Mouse (Mus musculus): ENCODE measurements around the gene Prkaa2. TPM values are rescaled to one million over a fixed set of nuclear protein-coding genes. Genes with fewer than 3 reads are reported as not detected.
"Not testable (repeated sequence)": the region's sequence is repeated elsewhere in the genome, so short reads cannot be mapped to it uniquely, and the experiment has no call there.

Gene Prkaa2
- polyA plus RNA-seq, 1 experiment, result 0.20 TPM

GRCm38 (mm10) chr4:105007360-105008018, 102.2 kb downstream of the Prkaa2 start:
- Histone ChIP-seq H3ac (ENCODE audit: control insufficient read depth, insufficient read length, low read depth) (no peak overlapping the region), H3K79me2 (ENCODE audit: control insufficient read depth, insufficient read depth) (no peaks in the 10 kb centered on the region), H3K27me3 (ENCODE audit: control insufficient read depth, insufficient read depth, insufficient read length) (no peaks in the 10 kb centered on the region), H3K79me3 (ENCODE audit: low read depth) (no peaks in the 10 kb centered on the region), H3K36me3 (ENCODE audit: control insufficient read depth, insufficient read depth) (no peaks in the 10 kb centered on the region), H3K4me3 (ENCODE audit: insufficient read depth, poor library complexity, severe bottlenecking) (no peak overlapping the region)
- TF ChIP-seq USF1 (IDR thresholded peaks at IDR 0.05; ENCODE audit: low read depth) (no peak), MYOD1 (IDR thresholded peaks at IDR 0.05; ENCODE audit: control insufficient read depth, insufficient read length, low read depth) (no peak), MAX (IDR thresholded peaks at IDR 0.05) (no peak), CTCF (IDR thresholded peaks at IDR 0.05; ENCODE audit: control insufficient read depth, insufficient read depth, insufficient read length) (no peak), MYOG (IDR thresholded peaks at IDR 0.05; ENCODE audit: control insufficient read depth, extremely low read depth, insufficient read length) (no peak), CEBPB (IDR thresholded peaks at IDR 0.05; ENCODE audit: low read depth) (no peak), FOSL1 (IDR thresholded peaks at IDR 0.05; ENCODE audit: insufficient read depth, low read length, poor library complexity, severe bottlenecking) (no peak)

DNA sequence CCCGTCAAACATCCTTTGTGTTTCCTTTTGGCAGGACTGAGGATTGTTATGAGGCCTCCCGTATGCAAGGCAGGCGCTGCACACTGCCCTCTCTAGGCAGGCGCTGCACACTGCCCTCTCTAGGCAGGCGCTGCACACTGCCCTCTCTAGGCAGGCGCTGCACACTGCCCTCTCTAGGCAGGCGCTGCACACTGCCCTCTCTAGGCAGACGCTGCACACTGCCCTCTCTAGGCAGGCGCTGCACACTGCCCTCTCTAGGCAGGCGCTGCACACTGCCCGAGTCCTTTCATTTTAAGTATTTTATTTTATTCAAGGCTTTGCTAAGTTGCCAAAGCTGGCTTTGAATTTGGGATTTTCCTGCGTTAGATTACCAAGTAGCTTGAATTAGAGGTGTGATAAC, 105.0 kb downstream of the Prkaa2 start:
- H3K4me3 ChIP-seq (ENCODE audit: insufficient read depth, poor library complexity, severe bottlenecking); H3K79me3 ChIP-seq (ENCODE audit: low read depth); H3K79me2 ChIP-seq (ENCODE audit: control insufficient read depth, insufficient read depth); H3K27me3 ChIP-seq (ENCODE audit: control insufficient read depth, insufficient read depth, insufficient read length); H3K36me3 ChIP-seq (ENCODE audit: control insufficient read depth, insufficient read depth); H3ac ChIP-seq (ENCODE audit: control insufficient read depth, insufficient read length, low read depth): not testable (repeated sequence)
- peak; percentile 16 for TF ChIP-seq CTCF (IDR thresholded peaks at IDR 0.05; ENCODE audit: control insufficient read depth, insufficient read depth, insufficient read length)

GRCm38 (mm10) chr4:105004135-105004534, 105.6 kb downstream of the Prkaa2 start:
- Histone ChIP-seq H3K27me3 (ENCODE audit: control insufficient read depth, insufficient read depth, insufficient read length) (no peaks in the 10 kb centered on the region), H3K79me3 (ENCODE audit: low read depth) (no peaks in the 10 kb centered on the region), H3K79me2 (ENCODE audit: control insufficient read depth, insufficient read depth) (no peaks in the 10 kb centered on the region), H3K4me3 (ENCODE audit: insufficient read depth, poor library complexity, severe bottlenecking) (no peak overlapping the region), H3ac (ENCODE audit: control insufficient read depth, insufficient read length, low read depth) (no peak overlapping the region), H3K36me3 (ENCODE audit: control insufficient read depth, insufficient read depth) (no peaks in the 10 kb centered on the region)
- TF ChIP-seq CTCF (IDR thresholded peaks at IDR 0.05; ENCODE audit: control insufficient read depth, insufficient read depth, insufficient read length) (no peak), MYOG (IDR thresholded peaks at IDR 0.05; ENCODE audit: control insufficient read depth, extremely low read depth, insufficient read length) (no peak), CEBPB (IDR thresholded peaks at IDR 0.05; ENCODE audit: low read depth) (no peak), USF1 (IDR thresholded peaks at IDR 0.05; ENCODE audit: low read depth) (no peak), MYOD1 (IDR thresholded peaks at IDR 0.05; ENCODE audit: control insufficient read depth, insufficient read length, low read depth) (no peak), MAX (IDR thresholded peaks at IDR 0.05) (no peak), FOSL1 (IDR thresholded peaks at IDR 0.05; ENCODE audit: insufficient read depth, low read length, poor library complexity, severe bottlenecking) (no peak)

DNA sequence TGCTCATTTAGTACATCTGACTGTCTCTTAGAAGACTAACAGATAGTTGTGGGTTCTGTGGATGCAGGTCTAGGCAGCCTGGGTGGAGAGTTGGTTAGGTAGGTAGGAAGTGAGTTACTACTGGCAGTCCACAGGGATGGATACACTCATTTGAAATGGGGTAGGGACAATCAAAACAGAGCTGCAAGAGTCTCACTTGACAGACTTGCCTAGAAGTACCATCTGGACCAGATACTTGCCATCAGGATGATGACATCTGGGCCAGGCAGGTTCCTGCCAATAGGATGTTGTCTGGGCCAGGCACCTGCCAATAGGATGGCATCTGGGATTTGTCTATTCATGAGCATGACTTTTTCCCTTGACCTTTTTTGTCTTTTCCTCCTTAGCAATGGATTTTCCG, 108.0 kb downstream of the Prkaa2 start:
- Histone ChIP-seq H3K36me3 (ENCODE audit: control insufficient read depth, insufficient read depth) (no peaks in the 10 kb centered on the region), H3K27me3 (ENCODE audit: control insufficient read depth, insufficient read depth, insufficient read length) (no peaks in the 10 kb centered on the region), H3K79me3 (ENCODE audit: low read depth) (no peaks in the 10 kb centered on the region), H3K4me3 (ENCODE audit: insufficient read depth, poor library complexity, severe bottlenecking) (no peak overlapping the region), H3ac (ENCODE audit: control insufficient read depth, insufficient read length, low read depth) (no peak overlapping the region), H3K79me2 (ENCODE audit: control insufficient read depth, insufficient read depth) (no peaks in the 10 kb centered on the region)
- no peak for TF ChIP-seq MYOD1 (IDR thresholded peaks at IDR 0.05; ENCODE audit: control insufficient read depth, insufficient read length, low read depth)
- TF ChIP-seq USF1 (IDR thresholded peaks at IDR 0.05; ENCODE audit: low read depth), result no peak
- TF ChIP-seq CTCF (IDR thresholded peaks at IDR 0.05; ENCODE audit: control insufficient read depth, insufficient read depth, insufficient read length), result no peak
- no peak for TF ChIP-seq MAX (IDR thresholded peaks at IDR 0.05)
- TF ChIP-seq FOSL1 (IDR thresholded peaks at IDR 0.05; ENCODE audit: insufficient read depth, low read length, poor library complexity, severe bottlenecking), result no peak
- no peak for TF ChIP-seq CEBPB (IDR thresholded peaks at IDR 0.05; ENCODE audit: low read depth)

DNA sequence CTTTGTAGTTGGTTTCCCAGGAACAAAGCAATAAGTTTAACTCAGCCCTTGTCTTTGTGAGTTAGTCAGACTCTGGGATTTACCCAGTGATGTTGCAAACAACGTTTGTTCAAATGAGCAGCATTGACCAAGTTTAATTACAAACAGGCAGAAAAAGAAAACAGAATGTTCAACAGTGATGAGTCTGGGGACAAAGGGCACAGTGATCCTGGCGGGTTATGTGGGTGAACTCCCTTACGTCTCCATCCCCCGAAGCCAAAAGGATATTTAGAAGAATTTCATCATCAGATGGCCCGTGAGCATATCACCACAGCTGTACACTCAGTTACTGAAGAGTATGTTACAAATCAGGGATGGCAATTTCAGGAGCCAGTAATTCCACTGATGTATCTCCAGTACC, 110.0 kb downstream of the Prkaa2 start:
- TF ChIP-seq CEBPB (IDR thresholded peaks at IDR 0.05; ENCODE audit: low read depth) (no peak), MYOD1 (IDR thresholded peaks at IDR 0.05; ENCODE audit: control insufficient read depth, insufficient read length, low read depth) (no peak), MYOG (IDR thresholded peaks at IDR 0.05; ENCODE audit: control insufficient read depth, extremely low read depth, insufficient read length) (no peak), FOSL1 (IDR thresholded peaks at IDR 0.05; ENCODE audit: insufficient read depth, low read length, poor library complexity, severe bottlenecking) (no peak), CTCF (IDR thresholded peaks at IDR 0.05; ENCODE audit: control insufficient read depth, insufficient read depth, insufficient read length) (no peak)
- Histone ChIP-seq H3K79me3 (ENCODE audit: low read depth) (no peaks in the 10 kb centered on the region), H3K27me3 (ENCODE audit: control insufficient read depth, insufficient read depth, insufficient read length) (no peaks in the 10 kb centered on the region), H3K4me3 (ENCODE audit: insufficient read depth, poor library complexity, severe bottlenecking) (no peak overlapping the region), H3K36me3 (ENCODE audit: control insufficient read depth, insufficient read depth) (no peaks in the 10 kb centered on the region), H3ac (ENCODE audit: control insufficient read depth, insufficient read length, low read depth) (no peak overlapping the region), H3K79me2 (ENCODE audit: control insufficient read depth, insufficient read depth) (no peaks in the 10 kb centered on the region)

- H3K4me3 ChIP-seq (ENCODE audit: insufficient read depth, poor library complexity, severe bottlenecking), result no peak overlapping the region
- H3K27me3 ChIP-seq (ENCODE audit: control insufficient read depth, insufficient read depth, insufficient read length), result no peaks in the 10 kb centered on the region
- H3K79me2 ChIP-seq (ENCODE audit: control insufficient read depth, insufficient read depth), result no peaks in the 10 kb centered on the region
- H3K79me3 ChIP-seq (ENCODE audit: low read depth), result no peaks in the 10 kb centered on the region
- H3ac ChIP-seq (ENCODE audit: control insufficient read depth, insufficient read length, low read depth), result no peak overlapping the region
- TF ChIP-seq CEBPB (IDR thresholded peaks at IDR 0.05; ENCODE audit: low read depth) (no peak), CTCF (IDR thresholded peaks at IDR 0.05; ENCODE audit: control insufficient read depth, insufficient read depth, insufficient read length) (no peak), USF1 (IDR thresholded peaks at IDR 0.05; ENCODE audit: low read depth) (no peak), MYOG (IDR thresholded peaks at IDR 0.05; ENCODE audit: control insufficient read depth, extremely low read depth, insufficient read length) (no peak), MYOD1 (IDR thresholded peaks at IDR 0.05; ENCODE audit: control insufficient read depth, insufficient read length, low read depth) (no peak), FOSL1 (IDR thresholded peaks at IDR 0.05; ENCODE audit: insufficient read depth, low read length, poor library complexity, severe bottlenecking) (no peak), MAX (IDR thresholded peaks at IDR 0.05) (no peak)
- H3K36me3 ChIP-seq (ENCODE audit: control insufficient read depth, insufficient read depth), result no peaks in the 10 kb centered on the region
Observed at GRCm38 (mm10) chr4:104993140-104993874, 116.4 kb downstream of the Prkaa2 start.

Data from C2C12 (cell line).